Mouse (Mus musculus) Patski (cell line): Measurements from ENCODE around the gene Arhgap30. TPM values are rescaled to one million over a fixed set of nuclear protein-coding genes. Genes with fewer than 3 reads are reported as not detected.

Source experiments
- ATAC-seq: fragments of 100-300 bp; one replicate; pipeline ENCODE4 v1.8.0; 2021
- CTCF ChIA-PET: fragments of 350-600 bp; sonication (Branson Sonifier 250); formaldehyde crosslinking; loops from one replicate; lab custom pipeline; 2022; ENCODE audit warnings: inconsistent platforms; lab: Charles Lee
- POLR2A ChIA-PET: fragments of 350-600 bp; sonication (Branson Sonifier 250); formaldehyde crosslinking; loops from one replicate; lab custom pipeline; 2022; ENCODE audit warnings: antibody characterized with exemption, inconsistent platforms; lab: Charles Lee
- DNase-seq: peaks from one replicate; pipeline ENCODE4 v3.0.0-alpha.2; 2011; ENCODE audit warnings: low read depth, low spot score
- H3K27me3 ChIP-seq: fragments of 371-371 bp; one replicate; pipeline ENCODE4 v1.5.1; 2021
- CTCF ChIP-seq: fragments of 100-300 bp; IDR thresholded peaks from one replicate; pipeline ENCODE4 v1.5.1; 2021
- in situ Hi-C: fragments of 300-500 bp; cut with MboI; formaldehyde crosslinking; loops from 3 replicates; pipeline ENCODE4 v1.11.1; 2018; ENCODE audit warnings: low pct_unique_long_range_greater_than_20kb, mixed read lengths
- polyA plus RNA-seq: library from polyadenylated mRNA; unstranded; gene quantifications from one replicate; pipeline ENCODE4 v1.2.3, GENCODE M21; 2021

Arhgap30 gene
- polyA plus RNA-seq, 1 experiment from 2014 or later = not detected

GRCm38 (mm10) chr1:171373946-171374345 is 14.8 kb upstream of the Arhgap30 start:
- POLR2A ChIA-PET = no interaction called here
- no peak for TF ChIP-seq CTCF
- H3K27me3 ChIP-seq = no peaks in the 10 kb centered on the region
- DNase-seq (no peak), ATAC-seq (no peak)
- CTCF ChIA-PET = no interaction called here
- in situ Hi-C loops = no loop called here

- TF ChIP-seq CTCF = no peak
- H3K27me3 ChIP-seq = peaks cover 4% of the 10 kb centered on the region
- in situ Hi-C loops = no loop called here
- ATAC-seq = peak; percentile 58
- ChIA-PET POLR2A (no interaction called here), CTCF (interaction anchor here (0.9 kb wide), 1 partner anchor 35 kb away, joined by 3 read pairs; the partner anchor contains the start of gene Usf1)
- DNase-seq = no peak
Measured at GRCm38 (mm10) chr1:171375646-171376097, 13.1 kb upstream of the Arhgap30 start.

GRCm38 (mm10) chr1:171378298-171378697 is 10.5 kb upstream of the Arhgap30 start:
- TF ChIP-seq CTCF = no peak
- no peak for DNase-seq
- ChIA-PET CTCF (no interaction called here), POLR2A (no interaction called here)
- H3K27me3 ChIP-seq = peaks cover 4% of the 10 kb centered on the region
- ATAC-seq = no peak
- in situ Hi-C loops = no loop called here

GRCm38 (mm10) chr1:171379935-171380599 is 8.7 kb upstream of the Arhgap30 start:
- DNase-seq (no peak), ATAC-seq (peak; percentile 70)
- CTCF ChIA-PET = interaction anchor here (0.7 to 2.6 kb wide), 8 partner anchors 9 to 115 kb away, joined by 3 to 15 read pairs (median 4); partner anchors contain the start of genes Arhgap30 and Nectin4
- in situ Hi-C loops = no loop called here
- no peak for TF ChIP-seq CTCF
- POLR2A ChIA-PET = no interaction called here
- H3K27me3 ChIP-seq = peaks cover 4% of the 10 kb centered on the region

GRCm38 (mm10) chr1:171382096-171382620 is 6.6 kb upstream of the Arhgap30 start:
- ATAC-seq (no peak), DNase-seq (no peak)
- POLR2A ChIA-PET = no interaction called here
- H3K27me3 ChIP-seq = peaks cover 4% of the 10 kb centered on the region
- in situ Hi-C loops = no loop called here
- no peak for TF ChIP-seq CTCF
- CTCF ChIA-PET = interaction anchor here (1.1 to 1.9 kb wide), 2 partner anchors 58 to 66 kb away, joined by 3 to 5 read pairs; no protein-coding TSS in a partner anchor

GRCm38 (mm10) chr1:171384361-171384760 is 4.4 kb upstream of the Arhgap30 start:
- ChIA-PET CTCF (interaction anchor here (1.4 kb wide), 1 partner anchor 24 kb away, joined by 3 read pairs; the partner anchor contains the start of gene Klhdc9), POLR2A (no interaction called here)
- no peak for ATAC-seq
- in situ Hi-C loops = no loop called here
- TF ChIP-seq CTCF = no peak
- no peak for DNase-seq
- peaks cover 4% of the 10 kb centered on the region for H3K27me3 ChIP-seq

GRCm38 (mm10) chr1:171385171-171385570 is 3.6 kb upstream of the Arhgap30 start:
- ATAC-seq (no peak), DNase-seq (no peak)
- no peak for TF ChIP-seq CTCF
- ChIA-PET CTCF (interaction anchor here (1.4 kb wide), 1 partner anchor 25 kb away, joined by 3 read pairs; the partner anchor contains the start of gene Klhdc9), POLR2A (no interaction called here)
- in situ Hi-C loops = no loop called here
- peaks cover 3% of the 10 kb centered on the region for H3K27me3 ChIP-seq

GRCm38 (mm10) chr1:171387099-171387498 is 1.7 kb upstream of the Arhgap30 start:
- ATAC-seq = peak; percentile 53
- TF ChIP-seq CTCF = no peak
- POLR2A ChIA-PET = no interaction called here
- no peak for DNase-seq
- CTCF ChIA-PET = interaction anchor here (1.0 to 1.5 kb wide), 2 partner anchors 29 to 62 kb away, joined by 3 read pairs; no protein-coding TSS in a partner anchor
- H3K27me3 ChIP-seq = no peaks in the 10 kb centered on the region
- in situ Hi-C loops = no loop called here

- H3K27me3 ChIP-seq = peaks cover 2% of the 10 kb centered on the region
- ATAC-seq (no peak), DNase-seq (no peak)
- POLR2A ChIA-PET = interaction anchor here (0.6 kb wide), 1 partner anchor 1704 kb away, joined by 3 read pairs; no protein-coding TSS in a partner anchor
- CTCF ChIA-PET = interaction anchor here (1.9 to 2.2 kb wide), 3 partner anchors 10 to 88 kb away, joined by 5 to 6 read pairs (median 5); no protein-coding TSS in a partner anchor
- TF ChIP-seq CTCF = no peak
- in situ Hi-C loops = no loop called here
Measured at GRCm38 (mm10) chr1:171390101-171390500, 1.3 kb downstream of the Arhgap30 start.

- peaks cover 5% of the 10 kb centered on the region for H3K27me3 ChIP-seq
- ChIA-PET CTCF (interaction anchor here (1.3 kb wide), 1 partner anchor 22 kb away, joined by 3 read pairs; no protein-coding TSS in a partner anchor), POLR2A (no interaction called here)
- no peak for ATAC-seq
- TF ChIP-seq CTCF = no peak
- in situ Hi-C loops = no loop called here
- DNase-seq = no peak
Measured at GRCm38 (mm10) chr1:171401821-171402220, 13.1 kb downstream of the Arhgap30 start.
